Mouse (Mus musculus): ENCODE results near the gene Thoc2.

The Thoc2 gene

DNA sequence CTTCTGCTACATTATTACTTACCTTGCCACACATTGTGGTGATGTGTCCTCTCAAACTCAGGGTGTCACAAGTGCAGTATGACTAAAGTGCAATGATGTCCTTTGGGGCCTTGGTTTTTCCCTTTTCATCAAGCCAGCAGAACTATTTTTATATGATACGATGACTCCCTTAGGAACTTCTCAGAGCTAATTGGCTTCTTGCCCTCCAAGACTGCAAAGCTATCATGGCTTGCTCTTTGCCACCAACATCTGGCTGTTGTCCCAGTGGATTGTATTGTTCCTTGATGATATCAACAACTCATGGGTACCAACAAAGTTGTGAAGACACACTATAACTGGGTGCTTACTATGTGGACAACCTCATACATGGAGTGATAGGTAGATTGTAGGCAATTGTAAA, at the start of gene Thoc2:
Gene Thoc2 (minus strand): TSS at position 101 of the 400 bp plus-strand sequence.
- no peak for DNase-seq (ENCODE audit: low read depth, low spot score)

DNA sequence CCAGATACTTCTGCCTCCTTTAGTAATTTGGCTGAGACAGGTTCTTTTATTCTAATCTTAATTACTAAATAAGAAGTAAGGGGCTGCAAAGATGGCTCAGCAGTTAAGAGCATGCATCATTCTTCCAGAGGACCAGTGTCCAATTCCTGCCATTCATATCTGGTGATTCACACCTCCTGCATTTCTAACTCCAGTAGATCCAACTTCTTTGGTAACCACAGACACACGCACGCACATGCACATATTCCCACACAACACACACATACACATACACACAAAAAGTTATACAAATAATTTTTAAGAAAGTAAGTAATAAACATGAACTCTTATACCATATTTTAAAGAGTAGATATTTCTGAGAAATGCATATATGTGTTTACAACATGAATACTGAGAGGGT, 49.6 kb upstream of the Thoc2 start:
- no peak for DNase-seq (ENCODE audit: low read depth, low spot score)

- no peak for DNase-seq (ENCODE audit: low read depth, low spot score)
Observed at GRCm38 (mm10) chrX:41969341-41969740, 48.9 kb upstream of the Thoc2 start.

GRCm38 (mm10) chrX:41957161-41957560, 36.7 kb upstream of the Thoc2 start:
- DNase-seq (ENCODE audit: low read depth, low spot score): peak; percentile 62

DNA sequence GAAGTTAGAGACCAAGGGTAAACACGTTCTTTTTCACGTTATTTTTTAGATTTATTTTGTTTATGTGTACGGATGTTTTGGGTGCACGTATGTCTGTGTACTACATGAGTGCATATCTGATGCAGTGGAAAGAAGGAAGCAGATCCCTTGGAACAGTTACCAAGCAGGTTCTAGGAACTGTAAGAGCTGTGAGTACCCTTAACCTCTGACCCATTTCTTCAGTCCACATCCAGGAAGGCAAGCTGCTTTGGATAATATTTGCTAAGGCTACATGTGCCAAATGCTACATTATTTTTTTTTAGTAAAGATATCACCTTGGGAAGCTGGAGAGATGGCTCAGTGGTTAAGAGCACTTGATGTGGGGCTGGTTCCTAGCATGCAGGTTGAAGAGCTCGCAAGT, 21.4 kb upstream of the Thoc2 start:
- DNase-seq (ENCODE audit: low read depth, low spot score): no peak

- DNase-seq (ENCODE audit: low read depth, low spot score): peak; percentile 64
Observed at GRCm38 (mm10) chrX:41931821-41932220, 11.3 kb upstream of the Thoc2 start.

DNA sequence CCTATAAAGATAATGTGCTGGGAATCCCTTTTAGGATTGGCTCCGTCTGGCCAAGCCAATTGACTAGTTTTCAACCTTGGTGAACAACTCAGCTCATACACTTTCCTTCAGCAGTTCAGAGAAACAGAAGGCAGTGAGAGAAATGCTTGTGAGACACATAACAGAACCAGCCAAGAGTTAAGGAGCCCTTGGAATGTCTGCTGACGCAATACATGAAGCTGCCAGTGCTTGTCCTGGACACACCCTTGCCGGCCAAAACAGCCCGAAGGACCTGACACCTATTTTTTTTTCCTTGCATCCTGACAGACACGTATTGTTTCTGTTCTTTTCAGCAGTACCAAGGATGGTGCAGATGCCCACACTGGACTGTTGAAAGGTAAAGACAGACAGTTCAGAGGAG, 4.2 kb upstream of the Thoc2 start:
- peak; percentile 15 for DNase-seq (ENCODE audit: low read depth, low spot score)

- no peak for DNase-seq (ENCODE audit: low read depth, low spot score)
Observed at GRCm38 (mm10) chrX:41912061-41912401, 8.4 kb downstream of the Thoc2 start.

DNA sequence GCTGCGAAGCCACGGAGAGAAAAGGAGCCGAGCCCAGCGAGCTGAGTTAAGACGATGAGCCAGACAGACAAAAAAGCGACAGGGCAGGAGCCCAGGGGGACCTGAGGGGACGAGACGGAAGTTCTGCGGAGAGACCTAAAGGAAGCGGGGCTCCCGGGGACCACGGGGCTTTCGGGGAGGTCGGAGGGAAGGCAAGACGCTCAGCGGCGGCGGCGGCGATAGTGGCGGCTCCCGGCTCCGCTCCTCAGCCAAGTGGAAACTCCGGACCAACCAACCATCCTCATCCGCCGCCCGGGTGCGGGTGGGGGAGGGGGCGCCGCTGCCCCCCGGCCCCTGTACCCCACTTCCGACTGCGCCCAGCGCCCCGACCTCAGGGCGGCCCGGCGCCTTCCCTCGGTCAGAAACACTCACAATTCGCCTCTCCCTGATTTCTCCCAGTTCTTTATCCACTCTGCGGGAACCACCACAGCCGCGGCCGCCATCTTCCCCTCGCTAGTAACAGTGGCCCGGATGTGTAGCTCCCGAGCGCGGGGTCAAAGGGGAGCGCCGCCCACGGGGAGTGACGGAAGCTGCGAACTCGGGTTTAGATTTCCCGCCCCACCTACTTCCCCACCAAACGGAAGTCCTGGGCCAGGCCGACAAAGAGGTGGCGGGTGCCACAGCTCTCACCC, 8.9 kb downstream of the Thoc2 start:
- DNase-seq (ENCODE audit: low read depth, low spot score): peak; percentile 92

- peak; percentile 20 for DNase-seq (ENCODE audit: low read depth, low spot score)
Observed at GRCm38 (mm10) chrX:41910981-41911380, 9.5 kb downstream of the Thoc2 start.

DNA sequence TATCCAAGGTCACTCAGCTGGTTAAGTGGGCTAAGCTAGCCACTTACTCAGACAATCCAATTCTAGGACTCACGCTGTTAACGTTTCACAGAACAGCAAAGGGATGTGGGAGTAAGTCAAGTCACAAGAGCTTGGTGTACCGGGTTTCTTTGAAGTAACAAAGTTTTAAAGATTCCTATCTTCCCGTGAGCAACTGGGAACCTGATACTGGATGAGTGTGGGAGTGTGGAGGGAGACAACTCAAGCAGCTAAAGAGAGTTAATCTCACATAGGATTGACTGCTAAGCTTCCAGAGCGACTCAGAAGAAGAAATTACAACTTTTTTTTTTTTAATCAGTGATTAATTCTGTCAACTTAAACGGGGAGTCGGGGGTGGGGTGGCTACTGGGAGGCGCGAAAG, 10.0 kb downstream of the Thoc2 start:
- DNase-seq (ENCODE audit: low read depth, low spot score): peak; percentile 47

- no peak for DNase-seq (ENCODE audit: low read depth, low spot score)
Observed at GRCm38 (mm10) chrX:41884759-41885505, 35.5 kb downstream of the Thoc2 start.

- no peak for DNase-seq (ENCODE audit: low read depth, low spot score)
Observed at GRCm38 (mm10) chrX:41876581-41876980, 43.9 kb downstream of the Thoc2 start.

- no peak for DNase-seq (ENCODE audit: low read depth, low spot score)
Observed at GRCm38 (mm10) chrX:41837823-41838222, 82.7 kb downstream of the Thoc2 start.

GRCm38 (mm10) chrX:41805592-41805991, 114.9 kb downstream of the Thoc2 start:
- DNase-seq (ENCODE audit: low read depth, low spot score): no peak

- DNase-seq (ENCODE audit: low read depth, low spot score): no peak
Observed at GRCm38 (mm10) chrX:41793303-41793702, 127.2 kb downstream of the Thoc2 start.
